Mouse (Mus musculus) ZHBTc4 (cell line): ENCODE measurements around the gene Pik3ip1.

ENCODE experiments used
- DNase-seq: peaks from one replicate; pipeline ENCODE4 v3.0.0-alpha.2; 2011; ENCODE audit warnings: low read depth, low spot score

Gene Pik3ip1

GRCm38 (mm10) chr11:3329891-3330451 lies at the start of gene Pik3ip1:
TSS of gene Pik3ip1 (plus strand) at chr11:3330401.
- no peak for DNase-seq

- no peak for DNase-seq
These were observed 47.3 kb upstream of the Pik3ip1 start for GRCm38 (mm10) chr11:3282887-3283286.

- DNase-seq, result no peak
These were observed 46.6 kb upstream of the Pik3ip1 start for GRCm38 (mm10) chr11:3283645-3284044.

- DNase-seq, result no peak
These were observed 44.3 kb upstream of the Pik3ip1 start for GRCm38 (mm10) chr11:3285940-3286339.

GRCm38 (mm10) chr11:3287131-3287530 lies 43.1 kb upstream of the Pik3ip1 start:
- peak; percentile 58 for DNase-seq

- no peak for DNase-seq
These were observed 42.3 kb upstream of the Pik3ip1 start for GRCm38 (mm10) chr11:3287921-3288320.

- peak; percentile 74 for DNase-seq
These were observed 41.5 kb upstream of the Pik3ip1 start, which contains the start of gene Patz1 for GRCm38 (mm10) chr11:3288521-3289301. TSS of gene Patz1 (plus strand) at chr11:3288874.

- peak; percentile 90 for DNase-seq
These were observed 40.8 kb upstream of the Pik3ip1 start for GRCm38 (mm10) chr11:3289302-3289802.

GRCm38 (mm10) chr11:3289803-3290639 lies 40.2 kb upstream of the Pik3ip1 start:
- DNase-seq, result peak; percentile 96

- peak; percentile 74 for DNase-seq
These were observed 39.4 kb upstream of the Pik3ip1 start for GRCm38 (mm10) chr11:3290640-3291310.

- DNase-seq, result peak; percentile 35
These were observed 38.7 kb upstream of the Pik3ip1 start for GRCm38 (mm10) chr11:3291311-3292061.

- peak; percentile 92 for DNase-seq
These were observed 38.2 kb upstream of the Pik3ip1 start for GRCm38 (mm10) chr11:3292062-3292421.

- DNase-seq, result peak; percentile 98
These were observed 37.4 kb upstream of the Pik3ip1 start for GRCm38 (mm10) chr11:3292711-3293249.

GRCm38 (mm10) chr11:3293361-3293760 lies 36.8 kb upstream of the Pik3ip1 start:
- DNase-seq, result no peak

GRCm38 (mm10) chr11:3294641-3295040 lies 35.6 kb upstream of the Pik3ip1 start:
- no peak for DNase-seq

- DNase-seq, result no peak
These were observed 34.1 kb upstream of the Pik3ip1 start for GRCm38 (mm10) chr11:3296056-3296455.

- no peak for DNase-seq
These were observed 32.1 kb upstream of the Pik3ip1 start for GRCm38 (mm10) chr11:3297871-3298812.

- no peak for DNase-seq
These were observed 31.4 kb upstream of the Pik3ip1 start for GRCm38 (mm10) chr11:3298813-3299185.

- no peak for DNase-seq
These were observed 29.1 kb upstream of the Pik3ip1 start for GRCm38 (mm10) chr11:3301075-3301474.
